Mouse (Mus musculus) adrenal gland, postnatal 36 days (tissue): ENCODE measurements around the gene Iqschfp. TPM values are rescaled to one million over a fixed set of nuclear protein-coding genes. Genes with fewer than 3 reads are reported as not detected.

Experiments
- DNase-seq, 2 experiments: peaks; one replicate each; pipeline ENCODE4 v3.0.0; 2021; ENCODE audit warnings: mixed read lengths in 1 of 2
- total RNA-seq, 2 experiments: library from RNA; stranded (reverse); gene quantifications; 2 replicates each; pipeline ENCODE4 v1.2.3; 2021

Gene Iqschfp
- total RNA-seq, 2 experiments from 2014 or later, result not detected

DNA sequence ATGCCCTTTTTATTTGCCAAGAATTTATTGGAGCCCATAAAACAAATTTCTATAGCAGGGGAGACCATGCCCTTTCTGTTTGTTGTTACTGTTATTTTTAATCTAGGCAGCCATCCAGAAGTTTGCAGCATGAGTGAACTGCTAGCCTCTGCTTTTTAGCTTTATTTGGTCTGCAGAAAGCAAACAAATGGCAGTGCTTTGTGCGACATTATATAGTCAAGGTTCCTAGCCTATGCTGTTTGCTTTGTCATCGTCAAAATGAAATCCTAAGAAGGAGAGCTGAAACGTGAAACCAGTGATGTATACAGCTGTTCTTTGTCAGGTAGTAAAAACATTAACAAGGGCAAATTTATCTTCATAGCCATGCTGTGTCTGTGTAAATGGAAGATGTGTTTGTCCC is 459.4 kb downstream of the Iqschfp start:
- no peak for DNase-seq

DNA sequence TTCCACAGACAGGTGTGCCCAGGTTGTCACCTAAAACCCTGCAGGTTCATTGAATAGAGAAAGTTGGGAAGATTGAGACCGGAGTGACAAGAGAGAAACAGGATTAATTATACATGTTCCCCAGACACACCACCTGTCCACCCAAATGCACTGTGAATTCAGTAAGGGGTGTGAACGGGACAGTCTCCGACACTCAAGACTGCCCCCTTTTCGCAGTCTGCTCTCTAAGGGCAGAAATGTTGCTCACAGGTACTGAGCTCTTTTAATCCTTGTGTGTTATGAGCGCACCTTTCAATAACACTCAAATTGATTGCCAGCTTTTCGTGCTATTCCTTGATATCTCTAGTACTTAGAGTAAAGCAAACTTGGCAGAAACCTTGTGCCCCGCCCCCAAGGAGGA is 460.9 kb downstream of the Iqschfp start:
- no peak for DNase-seq

- DNase-seq, result no peak
These were observed 461.5 kb downstream of the Iqschfp start for GRCm38 (mm10) chr3:68353492-68353891.

DNA sequence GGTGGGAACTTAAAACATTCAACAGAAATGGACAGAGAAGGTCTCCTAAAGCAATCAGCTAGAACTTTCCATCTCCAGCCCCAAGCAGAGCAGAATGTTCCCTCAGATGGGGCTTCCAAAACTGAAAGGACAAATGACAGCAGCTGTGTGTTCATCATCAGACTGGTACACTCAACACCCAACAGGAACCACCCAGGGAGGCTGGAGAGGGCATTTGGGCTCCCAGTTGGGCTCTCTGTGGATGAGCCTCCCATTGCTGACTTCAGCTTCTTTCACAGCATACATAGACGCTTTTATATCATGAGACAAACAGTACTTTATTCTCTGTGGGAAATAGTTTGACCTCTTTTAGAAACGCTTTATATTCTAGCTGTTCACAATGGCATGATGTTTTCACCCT is 464.5 kb downstream of the Iqschfp start:
- DNase-seq, result no peak

GRCm38 (mm10) chr3:68368029-68368428 is 476.0 kb downstream of the Iqschfp start:
- DNase-seq, result no peak

DNA sequence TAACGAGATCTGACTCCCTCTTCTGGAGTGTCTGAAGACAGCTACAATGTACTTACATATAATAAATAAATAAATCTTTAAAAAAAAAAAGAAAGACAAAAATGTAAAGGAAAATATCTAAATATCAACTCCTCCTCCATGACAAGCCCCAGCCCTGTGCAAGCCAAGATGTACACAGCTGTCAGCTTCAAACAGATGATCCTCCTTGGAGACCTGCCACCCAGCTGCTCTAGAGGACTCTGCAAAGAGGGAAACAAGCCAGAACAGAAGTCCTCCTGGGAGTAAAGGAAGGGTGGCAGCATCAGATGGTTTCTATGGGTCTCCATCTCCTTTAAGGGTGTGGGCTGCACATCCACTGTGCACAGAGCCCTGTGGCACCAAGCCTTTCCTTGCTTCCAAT is 480.9 kb downstream of the Iqschfp start:
- DNase-seq, result no peak

DNA sequence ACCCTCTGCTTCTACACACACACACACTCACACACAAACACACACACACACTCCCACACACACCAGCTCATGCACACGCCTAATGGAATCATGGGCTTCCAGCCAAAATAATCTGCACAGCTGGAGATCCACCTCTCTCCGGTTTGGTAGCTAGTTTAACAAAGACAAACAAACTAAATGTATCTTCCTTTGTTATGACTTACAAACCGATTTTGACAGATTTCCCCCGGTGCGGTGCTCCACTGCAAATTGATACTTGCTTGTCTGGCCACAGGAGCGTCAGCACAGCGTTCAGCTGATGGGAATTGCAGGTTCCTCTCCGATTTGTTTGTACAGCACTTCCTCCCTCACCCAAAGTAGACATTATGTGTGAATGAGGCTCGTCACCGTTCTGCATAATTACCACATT is 483.1 kb downstream of the Iqschfp start:
- DNase-seq, result no peak

DNA sequence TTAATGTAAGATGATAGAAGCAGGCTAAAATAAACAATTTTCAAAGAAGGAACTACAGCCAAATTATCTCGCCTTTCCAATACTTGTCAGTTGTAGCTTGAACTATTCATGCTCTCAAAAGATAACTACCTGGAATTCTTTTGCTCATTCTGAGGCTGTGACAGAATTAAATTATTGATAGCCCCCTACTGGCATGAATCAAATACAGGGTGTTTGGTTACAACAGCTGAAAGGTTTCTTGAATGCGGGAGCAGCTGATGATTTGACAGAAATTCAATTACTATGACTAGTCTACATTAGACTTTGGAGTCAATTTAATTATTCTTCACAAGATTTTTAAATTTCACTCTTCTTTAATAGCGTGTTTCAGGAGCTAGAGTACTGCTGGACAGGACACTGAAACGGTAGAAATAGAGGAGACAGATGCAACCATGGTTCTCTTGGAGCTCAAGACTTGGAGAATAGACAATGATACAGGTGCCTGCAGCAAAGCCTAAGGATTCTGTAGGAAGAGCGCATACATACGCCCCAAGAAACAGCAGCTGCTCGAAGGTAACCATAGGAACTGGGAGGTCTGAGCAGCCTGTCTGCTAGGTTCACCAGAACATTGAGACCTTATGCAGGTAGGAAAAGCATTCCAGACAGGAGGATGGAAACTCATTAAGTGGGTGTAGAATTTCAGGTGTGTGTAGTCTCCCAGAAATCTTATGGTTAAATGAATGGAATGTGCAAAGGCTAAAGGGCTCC is 485.6 kb downstream of the Iqschfp start:
- DNase-seq, result no peak

DNA sequence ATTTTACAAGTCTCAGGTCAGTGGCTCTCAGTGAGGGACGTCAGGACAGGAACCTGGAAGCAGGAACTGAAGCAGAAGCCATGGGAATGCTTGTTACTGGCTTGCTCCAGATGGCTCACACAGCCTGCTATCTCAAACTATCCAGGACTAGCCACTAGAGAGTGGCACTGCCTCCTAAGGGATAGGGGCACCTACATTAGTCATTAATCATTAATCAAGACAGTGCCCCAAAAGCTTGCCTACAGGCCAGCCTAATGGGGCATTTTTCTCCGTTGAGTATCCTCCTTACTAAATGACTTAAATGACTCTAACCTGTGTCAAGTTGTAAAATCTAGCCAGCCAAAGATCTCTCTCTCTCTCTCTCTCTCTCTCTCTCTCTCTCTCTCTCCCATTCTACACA is 486.8 kb downstream of the Iqschfp start:
- DNase-seq, result no peak

DNA sequence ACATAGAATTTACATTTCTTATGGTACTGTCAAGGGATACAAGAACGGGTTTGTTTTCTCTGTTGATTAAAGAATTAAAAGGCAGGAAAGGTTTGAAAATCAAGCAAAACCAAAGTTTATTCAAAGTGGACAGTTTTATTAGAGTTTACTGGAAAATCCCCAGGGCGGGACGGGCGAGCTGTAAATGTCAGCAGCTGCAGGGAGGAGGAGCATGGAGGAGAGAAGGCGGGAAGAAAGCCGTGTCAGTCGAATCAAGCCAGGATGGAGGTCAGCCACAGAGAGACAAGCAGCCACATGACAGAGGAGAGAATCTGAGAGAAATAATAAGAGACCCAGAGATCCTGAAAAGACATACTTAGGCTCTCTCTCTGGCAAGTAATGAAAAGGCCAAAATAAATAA is 487.2 kb downstream of the Iqschfp start:
- DNase-seq, result peak; percentile 4 to 17

GRCm38 (mm10) chr3:68383672-68384071 is 491.6 kb downstream of the Iqschfp start:
- no peak for DNase-seq

GRCm38 (mm10) chr3:68385544-68385943 is 493.5 kb downstream of the Iqschfp start:
- DNase-seq, result no peak

- no peak for DNase-seq
These were observed 496.0 kb downstream of the Iqschfp start for GRCm38 (mm10) chr3:68388023-68388422.

DNA sequence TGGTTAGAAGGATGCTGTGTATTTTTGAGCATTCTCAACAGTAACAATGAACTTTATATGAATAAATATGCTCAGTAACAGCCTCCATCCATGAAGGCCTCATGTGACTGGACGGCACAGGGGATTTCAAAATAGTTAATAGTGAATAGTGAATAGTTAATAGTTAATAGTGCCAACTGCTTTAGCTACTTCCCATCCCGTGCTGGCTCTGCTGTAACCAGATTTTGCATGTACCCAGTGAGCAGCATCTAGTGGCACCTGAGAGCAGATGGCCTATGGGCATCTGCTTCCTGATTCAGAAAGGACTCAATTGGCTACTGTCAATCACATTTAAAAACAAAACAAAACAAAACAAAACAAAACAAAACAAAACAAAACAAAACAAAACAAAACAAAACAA is 501.5 kb downstream of the Iqschfp start:
- DNase-seq, result no peak

- no peak for DNase-seq
These were observed 506.7 kb downstream of the Iqschfp start for GRCm38 (mm10) chr3:68398691-68399090.

GRCm38 (mm10) chr3:68400121-68400520 is 508.1 kb downstream of the Iqschfp start:
- no peak for DNase-seq

DNA sequence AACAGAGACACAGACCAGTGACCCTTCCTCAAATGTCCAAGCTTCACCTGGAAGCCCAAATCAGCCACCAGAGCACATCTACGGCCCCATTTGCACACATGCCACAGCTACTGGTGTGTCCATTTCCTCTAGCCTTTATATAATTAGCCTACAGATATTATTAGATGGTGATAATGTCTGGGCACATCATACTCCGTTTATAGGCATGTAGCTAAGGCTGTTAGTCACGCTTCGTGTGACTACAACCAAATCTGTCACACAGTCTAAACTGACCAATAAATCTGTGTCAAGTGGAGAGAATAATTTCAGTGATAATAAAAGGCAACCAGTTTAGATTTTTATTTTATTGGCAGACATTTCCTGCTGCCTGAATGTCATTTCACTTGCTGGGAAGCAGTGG is 511.3 kb downstream of the Iqschfp start:
- DNase-seq, result no peak

GRCm38 (mm10) chr3:68403783-68404217 is 511.8 kb downstream of the Iqschfp start:
- DNase-seq, result no peak

GRCm38 (mm10) chr3:68405724-68406123 is 513.7 kb downstream of the Iqschfp start:
- no peak for DNase-seq

DNA sequence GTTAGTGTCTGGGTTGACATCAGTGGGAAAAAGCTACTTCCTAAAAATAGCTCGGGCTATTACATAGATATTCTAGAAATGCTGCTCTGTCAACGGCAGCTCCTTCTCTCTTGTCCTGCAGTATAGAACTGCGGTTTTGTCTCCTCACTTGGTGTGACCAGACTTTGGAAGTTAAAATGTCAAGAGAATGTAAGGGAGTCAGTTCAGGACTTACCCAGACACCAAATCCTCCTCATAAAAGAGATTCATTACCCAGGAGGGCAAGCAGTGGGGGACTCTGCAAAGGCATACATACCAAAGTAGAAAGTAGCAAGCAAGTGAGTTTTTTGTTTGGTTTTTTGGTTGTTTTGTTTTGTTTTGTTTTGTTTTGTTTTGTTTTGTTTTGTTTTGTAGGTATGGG is 520.2 kb downstream of the Iqschfp start:
- DNase-seq, result no peak

- DNase-seq, result no peak
These were observed 527.8 kb downstream of the Iqschfp start for GRCm38 (mm10) chr3:68419792-68420191.

DNA sequence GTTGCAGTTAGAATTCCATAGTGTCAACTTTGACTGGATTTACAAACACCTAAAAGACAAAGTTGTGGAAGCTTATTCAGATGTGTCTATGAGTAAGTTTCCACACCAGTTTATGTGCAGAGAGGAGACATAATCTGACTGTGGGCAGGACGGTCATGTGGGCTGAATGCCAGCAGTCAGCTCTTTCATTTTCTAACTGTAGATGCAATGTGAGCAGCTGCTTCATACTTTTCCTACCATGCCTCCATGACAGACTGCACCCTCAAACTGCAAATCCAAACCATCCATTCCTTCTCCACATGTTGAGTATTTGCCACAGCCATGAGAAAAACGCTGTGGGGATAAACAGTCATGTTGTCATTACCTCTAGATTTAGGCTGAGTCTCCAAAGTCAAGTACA is 528.9 kb downstream of the Iqschfp start:
- DNase-seq, result no peak

GRCm38 (mm10) chr3:68421849-68422248 is 529.8 kb downstream of the Iqschfp start:
- DNase-seq, result no peak

- no peak for DNase-seq
These were observed 536.0 kb downstream of the Iqschfp start for GRCm38 (mm10) chr3:68428081-68428480.

- DNase-seq, result no peak
These were observed 542.4 kb downstream of the Iqschfp start for GRCm38 (mm10) chr3:68434435-68434834.
